Mouse (Mus musculus): ENCODE results near the gene Abraxas1. TPM values are rescaled to one million over a fixed set of nuclear protein-coding genes. Genes with fewer than 3 reads are reported as not detected.

Gene Abraxas1
- polyA plus RNA-seq, 1 experiment from 2014 or later = 18.5 TPM

DNA sequence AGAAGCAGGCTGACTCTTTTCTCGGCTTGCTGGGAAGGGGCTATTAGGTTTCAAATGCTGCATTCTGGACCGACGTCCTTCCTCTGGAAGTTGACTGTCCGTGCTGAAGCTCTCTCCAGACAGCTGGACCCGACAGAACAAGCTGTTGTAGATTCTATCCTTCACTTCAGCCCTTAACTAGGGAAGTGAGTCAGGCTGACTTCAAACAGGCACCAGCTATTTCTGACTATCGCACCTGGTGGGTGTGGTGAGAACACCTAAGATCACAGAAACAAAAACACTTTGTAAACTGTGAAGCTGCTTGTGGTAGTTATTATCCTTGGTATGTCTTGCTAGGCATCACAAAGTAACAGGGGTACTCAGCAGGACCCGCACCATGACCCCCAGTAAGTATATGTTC, 5.8 kb upstream of the Abraxas1 start:
- ATAC-seq = no peak
- TF ChIP-seq CTCF (IDR thresholded peaks at IDR 0.05) = no peak
- DNase-seq (ENCODE audit: low read depth, low spot score) = no peak
- no peaks in the 10 kb centered on the region for H3K27me3 ChIP-seq
- ChIA-PET CTCF (interaction anchor here (0.8 to 6.6 kb wide), 20 partner anchors 8 to 152 kb away, joined by 3 to 129 read pairs (median 6); partner anchors contain the start of genes Coq2 and Gpat3), POLR2A (interaction anchor here (0.7 kb wide), 1 partner anchor 8 kb away, joined by 4 read pairs; no protein-coding TSS in a partner anchor)
- in situ Hi-C loops (cut with MboI; ENCODE audit: low pct_unique_long_range_greater_than_20kb) = loop anchor here (10.0 kb wide), 1 partner anchor 838 kb away; the partner anchor contains the start of gene Nkx6-1

DNA sequence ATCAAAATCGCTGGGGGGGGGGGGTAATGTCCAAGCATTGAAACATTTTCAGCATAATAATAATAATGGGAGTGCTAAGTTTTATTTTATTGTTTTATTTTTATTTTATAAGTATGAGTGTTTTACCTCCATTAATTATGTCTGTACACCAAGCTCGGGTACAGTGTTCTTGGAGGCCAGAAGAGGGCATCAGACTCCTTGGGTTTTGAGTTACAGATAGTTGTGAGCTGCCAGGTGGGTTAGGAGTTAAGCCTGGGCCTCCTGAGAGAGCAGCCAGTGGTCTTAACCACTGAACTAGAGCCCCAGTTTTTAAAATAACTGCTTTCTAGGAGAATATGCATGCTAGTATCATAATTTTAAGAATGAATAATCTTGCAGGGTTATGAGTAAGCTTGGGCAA, 5.2 kb upstream of the Abraxas1 start:
- ChIA-PET POLR2A (interaction anchor here (0.6 to 1.4 kb wide), 3 partner anchors 8 to 92 kb away, joined by 3 to 4 read pairs (median 4); no protein-coding TSS in a partner anchor), CTCF (interaction anchor here (0.9 to 6.6 kb wide), 19 partner anchors 9 to 844 kb away, joined by 3 to 129 read pairs (median 7); partner anchors contain the start of genes Coq2 and Gpat3)
- H3K27me3 ChIP-seq = no peaks in the 10 kb centered on the region
- peak; percentile 42 for ATAC-seq
- DNase-seq (ENCODE audit: low read depth, low spot score) = no peak
- in situ Hi-C loops (cut with MboI; ENCODE audit: low pct_unique_long_range_greater_than_20kb) = loop anchor here (10.0 kb wide), 1 partner anchor 839 kb away; the partner anchor contains the start of gene Nkx6-1
- peak; percentile 85 for TF ChIP-seq CTCF (IDR thresholded peaks at IDR 0.05)

- in situ Hi-C loops (cut with MboI; ENCODE audit: low pct_unique_long_range_greater_than_20kb) = loop anchor here (5.0 to 10.0 kb wide), 2 partner anchors 89 to 842 kb away; partner anchors contain the start of gene Nkx6-1
- ChIA-PET POLR2A (no interaction called here), CTCF (interaction anchor here (1.2 to 2.2 kb wide), 3 partner anchors 92 to 148 kb away, joined by 3 to 9 read pairs (median 5); partner anchors contain the start of gene Coq2)
- H3K27me3 ChIP-seq = no peaks in the 10 kb centered on the region
- TF ChIP-seq CTCF (IDR thresholded peaks at IDR 0.05) = no peak
- no peak for ATAC-seq
- DNase-seq (ENCODE audit: low read depth, low spot score) = no peak
Measured at GRCm38 (mm10) chr5:100822826-100823225, 2.1 kb upstream of the Abraxas1 start.

DNA sequence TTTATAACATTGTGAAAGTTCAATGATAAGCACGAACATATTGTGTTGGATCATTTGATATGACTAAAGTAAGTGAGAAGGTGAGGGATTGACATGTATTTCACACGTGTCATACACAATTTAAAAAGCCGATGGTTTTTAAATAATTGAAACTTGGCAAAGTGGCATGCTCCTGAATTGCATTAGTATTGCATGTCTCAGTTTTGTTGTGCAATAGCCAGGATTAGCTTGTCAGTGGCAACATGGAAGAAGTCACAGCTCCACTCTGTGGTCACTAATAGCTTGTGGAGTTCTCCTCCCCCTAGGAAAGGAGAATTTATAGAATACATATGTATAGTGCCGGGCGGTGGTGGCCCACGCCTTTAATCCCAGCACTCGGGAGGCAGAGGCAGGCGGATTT, 610 bp upstream of the Abraxas1 start:
- no peaks in the 10 kb centered on the region for H3K27me3 ChIP-seq
- POLR2A ChIA-PET = interaction anchor here (1.0 kb wide), 1 partner anchor 25 kb away, joined by 4 read pairs; no protein-coding TSS in a partner anchor
- CTCF ChIA-PET = interaction anchor here (0.7 to 1.6 kb wide), 6 partner anchors 23 to 147 kb away, joined by 3 to 5 read pairs (median 3); partner anchors contain the start of gene Coq2
- ATAC-seq = no peak
- no peak for DNase-seq (ENCODE audit: low read depth, low spot score)
- TF ChIP-seq CTCF (IDR thresholded peaks at IDR 0.05) = peak; percentile 36
- in situ Hi-C loops (cut with MboI; ENCODE audit: low pct_unique_long_range_greater_than_20kb) = loop anchor here (5.0 to 10.0 kb wide), 2 partner anchors 91 to 843 kb away; partner anchors contain the start of gene Nkx6-1

DNA sequence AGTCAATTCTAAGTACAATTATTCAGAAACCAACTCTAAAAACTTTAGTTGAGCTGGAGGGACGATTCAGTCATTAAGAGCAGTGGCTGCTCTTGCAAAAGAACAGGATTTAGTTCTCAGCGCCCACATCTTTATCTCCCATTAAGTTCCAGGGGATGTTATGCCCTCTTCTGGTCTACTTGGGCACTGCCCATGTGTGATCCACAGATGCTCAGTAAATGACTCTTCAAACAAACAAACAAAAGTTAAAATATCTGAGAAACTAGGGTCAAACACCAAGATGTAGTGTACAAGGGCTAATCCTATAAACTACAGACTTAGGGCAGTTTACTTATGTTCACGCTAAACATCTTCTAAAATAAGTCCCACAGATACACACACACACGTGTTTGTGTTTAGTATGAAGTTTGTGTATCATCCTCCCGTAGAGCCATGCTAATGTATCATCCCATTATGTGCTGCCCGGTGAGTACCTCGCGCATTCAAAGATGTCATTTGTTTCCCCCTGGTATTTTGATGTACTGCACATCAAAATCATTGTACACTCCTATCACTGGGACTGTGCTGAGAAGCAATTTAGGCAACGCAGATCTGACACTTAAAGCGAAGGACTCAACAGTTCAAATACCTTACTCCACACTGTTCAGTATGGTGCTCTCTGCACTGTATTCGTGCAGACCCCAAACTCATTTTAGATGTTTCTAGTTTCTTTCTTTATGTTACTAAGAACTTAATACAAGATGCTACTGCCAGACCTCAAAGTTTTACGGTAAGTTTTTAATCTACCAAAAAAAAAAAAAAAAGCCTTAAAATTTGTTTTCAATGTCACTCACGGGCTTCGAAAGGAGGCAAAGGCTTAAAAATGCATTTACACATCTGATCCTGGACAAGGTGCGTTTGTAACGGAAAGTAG, 941 bp downstream of the Abraxas1 start:
- H3K27me3 ChIP-seq = no peaks in the 10 kb centered on the region
- ATAC-seq (no peak), DNase-seq (ENCODE audit: low read depth, low spot score) (no peak)
- in situ Hi-C loops (cut with MboI; ENCODE audit: low pct_unique_long_range_greater_than_20kb) = loop anchor here (5.0 to 10.0 kb wide), 3 partner anchors 92 to 845 kb away; partner anchors contain the start of genes Coq2 and Nkx6-1
- ChIA-PET POLR2A (no interaction called here), CTCF (interaction anchor here (1.5 to 2.1 kb wide), 2 partner anchors 145 kb away, joined by 4 to 9 read pairs; partner anchors contain the start of gene Coq2)
- peak; percentile 68 for TF ChIP-seq CTCF (IDR thresholded peaks at IDR 0.05)

DNA sequence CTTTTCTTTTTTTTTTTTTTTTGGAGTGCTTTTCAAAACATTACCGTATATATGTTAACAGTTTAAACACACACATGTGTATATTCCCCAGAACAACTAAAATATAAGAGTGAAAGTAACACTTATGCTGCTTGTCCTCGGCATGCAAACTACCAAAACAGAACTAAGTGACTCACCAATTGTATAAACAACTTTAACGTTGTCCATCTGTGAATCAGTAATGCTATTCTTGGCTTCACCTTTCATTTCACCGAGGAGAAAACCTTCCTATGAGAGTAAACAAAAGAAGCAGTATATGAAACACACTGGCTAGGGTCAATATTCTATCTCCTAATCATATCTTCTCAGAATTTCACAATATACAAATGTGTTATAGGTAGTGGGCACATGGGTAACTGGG, 2.4 kb downstream of the Abraxas1 start:
- ChIA-PET CTCF (interaction anchor here (1.0 to 2.1 kb wide), 4 partner anchors 94 to 272 kb away, joined by 3 to 9 read pairs (median 5); partner anchors contain the start of gene Coq2), POLR2A (interaction anchor here (1.0 kb wide), 1 partner anchor 27 kb away, joined by 3 read pairs; the partner anchor contains the start of gene Gpat3)
- DNase-seq (ENCODE audit: low read depth, low spot score) (no peak), ATAC-seq (no peak)
- H3K27me3 ChIP-seq = no peaks in the 10 kb centered on the region
- TF ChIP-seq CTCF (IDR thresholded peaks at IDR 0.05) = no peak
- in situ Hi-C loops (cut with MboI; ENCODE audit: low pct_unique_long_range_greater_than_20kb) = loop anchor here (5.0 kb wide), 1 partner anchor 141 kb away; the partner anchor contains the start of gene Coq2

DNA sequence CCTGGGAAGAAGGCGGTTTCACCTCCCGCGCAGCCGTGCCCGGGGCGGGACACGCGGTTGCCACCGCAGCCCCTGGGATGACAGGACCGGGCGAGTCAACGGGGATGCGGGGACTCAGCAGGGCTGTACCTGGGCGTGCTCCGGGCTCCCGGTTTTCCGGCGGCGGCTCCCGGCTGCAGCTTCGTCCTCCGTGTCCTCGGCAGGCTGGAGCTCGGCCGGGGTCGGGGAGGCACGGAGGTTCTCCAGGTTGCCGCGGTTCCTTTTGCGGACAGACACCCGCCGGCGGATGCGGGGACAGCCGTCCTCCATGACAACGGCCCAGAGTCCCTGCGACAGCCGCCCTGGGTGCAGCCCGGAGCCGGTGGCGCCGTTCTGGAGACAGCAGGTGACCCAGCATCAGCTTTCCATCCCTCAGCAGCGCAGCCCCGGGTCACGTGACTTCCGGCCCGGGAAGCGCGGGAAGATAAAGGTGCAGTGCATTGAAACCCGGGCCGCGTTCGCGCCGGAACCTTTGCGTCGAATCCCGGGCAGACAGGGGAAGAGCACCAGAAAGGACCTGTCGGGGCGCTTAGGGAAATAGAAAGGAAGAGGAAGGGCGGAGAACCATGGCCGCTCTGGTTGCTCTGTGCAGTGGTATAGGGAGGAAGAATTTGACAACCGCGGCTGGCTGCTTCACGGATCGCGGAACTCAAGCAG, 22.5 kb downstream of the Abraxas1 start, which contains the start of the genes Helq and Mrps18c:
TSS of gene Helq (minus strand) at position 434 of the 696 bp plus-strand sequence.
TSS of gene Mrps18c (plus strand) at position 463 of the 696 bp plus-strand sequence.
- ATAC-seq (peak; percentile 92), DNase-seq (ENCODE audit: low read depth, low spot score) (peak; percentile 74)
- ChIA-PET CTCF (interaction anchor here (1.9 to 2.6 kb wide), 2 partner anchors 18 to 123 kb away, joined by 4 to 9 read pairs; partner anchors contain the start of gene Coq2), POLR2A (no interaction called here)
- no peak for TF ChIP-seq CTCF (IDR thresholded peaks at IDR 0.05)
- H3K27me3 ChIP-seq = no peaks in the 10 kb centered on the region
- in situ Hi-C loops (cut with MboI; ENCODE audit: low pct_unique_long_range_greater_than_20kb) = no loop called here

DNA sequence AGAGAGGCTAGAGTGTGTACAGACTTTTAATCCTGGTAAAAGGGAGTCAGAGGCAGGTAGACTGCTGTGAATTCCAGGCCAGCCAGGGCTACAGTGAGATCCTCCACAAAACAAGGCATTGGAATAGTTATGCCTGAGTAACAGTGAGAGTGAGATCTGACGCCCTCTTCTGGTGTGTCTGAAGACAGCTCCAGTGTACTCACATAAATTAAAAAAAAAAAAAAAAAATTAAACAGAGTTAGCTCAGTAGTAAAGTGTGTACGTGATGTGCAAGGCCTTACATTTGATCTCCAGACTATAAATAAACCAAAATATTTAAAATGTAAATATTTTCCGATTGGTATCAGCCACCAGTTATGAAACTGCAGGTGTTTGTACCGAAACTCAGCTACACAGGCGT, 26.7 kb downstream of the Abraxas1 start:
- ChIA-PET POLR2A (no interaction called here), CTCF (interaction anchor here (1.3 kb wide), 2 partner anchors 11 to 118 kb away, joined by 3 read pairs; no protein-coding TSS in a partner anchor)
- in situ Hi-C loops (cut with MboI; ENCODE audit: low pct_unique_long_range_greater_than_20kb) = loop anchor here (5.0 kb wide), 1 partner anchor 247 kb away; no protein-coding TSS in a partner anchor
- DNase-seq (ENCODE audit: low read depth, low spot score) (no peak), ATAC-seq (no peak)
- no peaks in the 10 kb centered on the region for H3K27me3 ChIP-seq
- TF ChIP-seq CTCF (IDR thresholded peaks at IDR 0.05) = peak; percentile 39

DNA sequence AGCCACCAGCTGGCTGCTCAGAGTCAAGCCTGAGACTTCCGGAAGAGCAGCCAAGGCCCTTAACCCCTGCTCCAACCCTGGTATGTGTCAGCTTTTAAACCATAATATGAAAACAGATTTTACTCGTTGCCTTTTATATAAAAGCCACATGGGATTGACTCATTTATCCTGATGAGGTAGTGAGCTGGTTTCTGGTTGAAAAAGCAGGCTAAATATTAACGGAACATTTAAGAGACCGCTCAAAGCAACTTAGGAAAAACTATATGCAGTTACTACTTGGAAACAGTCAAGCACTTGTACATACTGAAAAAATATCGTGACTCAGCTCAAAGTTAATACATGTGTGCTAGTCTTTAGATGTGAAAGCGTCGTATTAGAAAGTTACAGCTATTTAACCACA, 28.5 kb downstream of the Abraxas1 start:
- ATAC-seq = peak; percentile 82
- ChIA-PET CTCF (interaction anchor here (1.0 to 3.1 kb wide), 11 partner anchors 8 to 124 kb away, joined by 3 to 11 read pairs (median 3); partner anchors contain the start of gene Coq2), POLR2A (no interaction called here)
- in situ Hi-C loops (cut with MboI; ENCODE audit: low pct_unique_long_range_greater_than_20kb) = loop anchor here (5.0 kb wide), 1 partner anchor 245 kb away; no protein-coding TSS in a partner anchor
- peak; percentile 86 for DNase-seq (ENCODE audit: low read depth, low spot score)
- TF ChIP-seq CTCF (IDR thresholded peaks at IDR 0.05) = no peak
- no peaks in the 10 kb centered on the region for H3K27me3 ChIP-seq
